Mouse (Mus musculus): ENCODE measurements at regions not wholly inside any gene's neighbourhood (a gene's known extent, or its start where the extent isn't known, plus 50 kb on each side); places are given as distances from the start of the nearest gene placed in this dataset.

GRCm38 (mm10) chr5:139598715-139599114 is 55.4 kb downstream of the Uncx start:
- peak; percentile 88 for DNase-seq (ENCODE audit: low spot score, missing footprints)
- Histone ChIP-seq H3K9ac (ENCODE audit: low read length) (peak overlapping the region; percentile 36; the same call in 1 of the 2 replicates), H3K4me1 (ENCODE audit: control insufficient read depth, insufficient read depth, low read length) (peaks cover 25% of the 10 kb centered on the region)

GRCm38 (mm10) chr5:139599191-139599937 is 56.1 kb downstream of the Uncx start:
- Histone ChIP-seq H3K27ac (ENCODE audit: low read depth, low read length) (peak overlapping the region; percentile 76), H3K4me2 (peak overlapping the region; percentile 44), H3K27me3 (ENCODE audit: control insufficient read depth, insufficient read depth, low read length) (peaks cover 7% of the 10 kb centered on the region; the same call in 1 of the 2 replicates), H3K4me1 (ENCODE audit: control insufficient read depth, insufficient read depth, low read length) (peaks cover 25% of the 10 kb centered on the region), H3K4me3 (ENCODE audit: low read depth, low read length) (peak overlapping the region; percentile 12), H3K9me3 (ENCODE audit: control insufficient read depth, low read length) (no peaks in the 10 kb centered on the region), H3K36me3 (ENCODE audit: control insufficient read depth, insufficient read depth, low read length) (no peaks in the 10 kb centered on the region), H3K9ac (ENCODE audit: low read length) (peak overlapping the region; percentile 53)
- peak; percentile 90 for ATAC-seq (ENCODE audit: low FRiP score)
- peak; percentile 95 for DNase-seq (ENCODE audit: low spot score, missing footprints)
- WGBS, result under 1% methylated on average over 25 of the region's 25 CpGs

More at GRCm38 (mm10) chr5:139598715-139599114, 55.4 kb downstream of the Uncx start:
- Histone ChIP-seq H3K4me2 (peak overlapping the region; percentile 44), H3K36me3 (ENCODE audit: control insufficient read depth, insufficient read depth, low read length) (no peaks in the 10 kb centered on the region), H3K27ac (ENCODE audit: low read depth, low read length) (peak overlapping the region; percentile 76), H3K27me3 (ENCODE audit: control insufficient read depth, insufficient read depth, low read length) (peaks cover 7% of the 10 kb centered on the region; the same call in 1 of the 2 replicates), H3K4me3 (ENCODE audit: low read depth, low read length) (no peak overlapping the region), H3K9me3 (ENCODE audit: control insufficient read depth, low read length) (no peaks in the 10 kb centered on the region)
- ATAC-seq (ENCODE audit: low FRiP score), result peak; percentile 63
- WGBS, result 6% methylated on average over 4 of the region's 4 CpGs

GRCm38 (mm10) chr5:139600213-139600612 is 56.9 kb downstream of the Uncx start:
- Histone ChIP-seq H3K27ac (ENCODE audit: low read depth, low read length) (0 out of 2 replicates have a peak overlapping the region, but pooled peaks have one; percentile 76), H3K9me3 (ENCODE audit: control insufficient read depth, low read length) (no peaks in the 10 kb centered on the region), H3K27me3 (ENCODE audit: control insufficient read depth, insufficient read depth, low read length) (peaks cover 7% of the 10 kb centered on the region; the same call in 1 of the 2 replicates), H3K4me2 (peak overlapping the region; percentile 44; the same call in 1 of the 2 replicates), H3K36me3 (ENCODE audit: control insufficient read depth, insufficient read depth, low read length) (no peaks in the 10 kb centered on the region), H3K4me1 (ENCODE audit: control insufficient read depth, insufficient read depth, low read length) (peaks cover 25% of the 10 kb centered on the region), H3K9ac (ENCODE audit: low read length) (no peak overlapping the region), H3K4me3 (ENCODE audit: low read depth, low read length) (peak overlapping the region; percentile 6; the same call in 1 of the 2 replicates)
- WGBS, result 3% methylated on average over 15 of the region's 15 CpGs
- ATAC-seq (ENCODE audit: low FRiP score) (no peak), DNase-seq (ENCODE audit: low spot score, missing footprints) (peak; percentile 86)

GRCm38 (mm10) chr5:139602860-139603259 is 59.6 kb downstream of the Uncx start:
- Histone ChIP-seq H3K4me2 (no peak overlapping the region), H3K4me1 (ENCODE audit: control insufficient read depth, insufficient read depth, low read length) (peaks cover 25% of the 10 kb centered on the region), H3K27ac (ENCODE audit: low read depth, low read length) (no peak overlapping the region), H3K9ac (ENCODE audit: low read length) (no peak overlapping the region), H3K9me3 (ENCODE audit: control insufficient read depth, low read length) (no peaks in the 10 kb centered on the region), H3K4me3 (ENCODE audit: low read depth, low read length) (no peak overlapping the region), H3K27me3 (ENCODE audit: control insufficient read depth, insufficient read depth, low read length) (peaks cover 7% of the 10 kb centered on the region; the same call in 1 of the 2 replicates), H3K36me3 (ENCODE audit: control insufficient read depth, insufficient read depth, low read length) (no peaks in the 10 kb centered on the region)
- WGBS, result 78% methylated on average over 4 of the region's 4 CpGs
- ATAC-seq (ENCODE audit: low FRiP score), result no peak
- DNase-seq (ENCODE audit: low spot score, missing footprints), result no peak

GRCm38 (mm10) chr5:139603535-139603934 is 60.2 kb downstream of the Uncx start:
- Histone ChIP-seq H3K4me3 (ENCODE audit: low read depth, low read length) (no peak overlapping the region), H3K4me1 (ENCODE audit: control insufficient read depth, insufficient read depth, low read length) (peaks cover 21% of the 10 kb centered on the region), H3K4me2 (no peak overlapping the region), H3K9ac (ENCODE audit: low read length) (no peak overlapping the region), H3K36me3 (ENCODE audit: control insufficient read depth, insufficient read depth, low read length) (no peaks in the 10 kb centered on the region), H3K27ac (ENCODE audit: low read depth, low read length) (no peak overlapping the region), H3K27me3 (ENCODE audit: control insufficient read depth, insufficient read depth, low read length) (peaks cover 7% of the 10 kb centered on the region; the same call in 1 of the 2 replicates), H3K9me3 (ENCODE audit: control insufficient read depth, low read length) (no peaks in the 10 kb centered on the region)
- WGBS, result 12% methylated on average over 4 of the region's 4 CpGs
- ATAC-seq (ENCODE audit: low FRiP score) (no peak), DNase-seq (ENCODE audit: low spot score, missing footprints) (no peak)

GRCm38 (mm10) chr5:139604327-139604726 is 61.0 kb downstream of the Uncx start:
- ATAC-seq (ENCODE audit: low FRiP score) (no peak), DNase-seq (ENCODE audit: low spot score, missing footprints) (no peak)
- H3K4me1 ChIP-seq (ENCODE audit: control insufficient read depth, insufficient read depth, low read length), result peaks cover 13% of the 10 kb centered on the region
- peaks cover 7% of the 10 kb centered on the region; the same call in 1 of the 2 replicates for H3K27me3 ChIP-seq (ENCODE audit: control insufficient read depth, insufficient read depth, low read length)
- no peak overlapping the region for H3K4me3 ChIP-seq (ENCODE audit: low read depth, low read length)
- no peak overlapping the region for H3K9ac ChIP-seq (ENCODE audit: low read length)
- 75% methylated on average over 4 of the region's 4 CpGs for WGBS
- H3K4me2 ChIP-seq, result no peak overlapping the region
- no peak overlapping the region for H3K27ac ChIP-seq (ENCODE audit: low read depth, low read length)
- H3K9me3 ChIP-seq (ENCODE audit: control insufficient read depth, low read length), result no peaks in the 10 kb centered on the region
- no peaks in the 10 kb centered on the region for H3K36me3 ChIP-seq (ENCODE audit: control insufficient read depth, insufficient read depth, low read length)

- peaks cover 13% of the 10 kb centered on the region for H3K4me1 ChIP-seq (ENCODE audit: control insufficient read depth, insufficient read depth, low read length)
- H3K4me3 ChIP-seq (ENCODE audit: low read depth, low read length), result no peak overlapping the region
- ATAC-seq (ENCODE audit: low FRiP score) (peak; percentile 77), DNase-seq (ENCODE audit: low spot score, missing footprints) (peak; percentile 90)
- WGBS, result 50% methylated on average over 28 of the region's 28 CpGs
- no peaks in the 10 kb centered on the region for H3K36me3 ChIP-seq (ENCODE audit: control insufficient read depth, insufficient read depth, low read length)
- H3K27ac ChIP-seq (ENCODE audit: low read depth, low read length), result peak overlapping the region; percentile 49
- peak overlapping the region; percentile 6 for H3K9ac ChIP-seq (ENCODE audit: low read length)
- no peaks in the 10 kb centered on the region for H3K27me3 ChIP-seq (ENCODE audit: control insufficient read depth, insufficient read depth, low read length)
- H3K4me2 ChIP-seq, result no peak overlapping the region
- H3K9me3 ChIP-seq (ENCODE audit: control insufficient read depth, low read length), result no peaks in the 10 kb centered on the region
Observed at GRCm38 (mm10) chr5:139610610-139611520, 67.6 kb downstream of the Uncx start.

- DNase-seq (ENCODE audit: low spot score, missing footprints), result no peak
- Histone ChIP-seq H3K36me3 (ENCODE audit: control insufficient read depth, insufficient read depth, low read length) (no peaks in the 10 kb centered on the region), H3K9me3 (ENCODE audit: control insufficient read depth, low read length) (no peaks in the 10 kb centered on the region), H3K27ac (ENCODE audit: low read depth, low read length) (no peak overlapping the region), H3K4me3 (ENCODE audit: low read depth, low read length) (no peak overlapping the region), H3K27me3 (ENCODE audit: control insufficient read depth, insufficient read depth, low read length) (no peaks in the 10 kb centered on the region), H3K4me1 (ENCODE audit: control insufficient read depth, insufficient read depth, low read length) (peaks cover 13% of the 10 kb centered on the region), H3K4me2 (no peak overlapping the region), H3K9ac (ENCODE audit: low read length) (no peak overlapping the region)
- no peak for ATAC-seq (ENCODE audit: low FRiP score)
- WGBS, result 79% methylated on average over 5 of the region's 5 CpGs
Observed at GRCm38 (mm10) chr5:139612224-139612623, 68.9 kb downstream of the Uncx start.

All from midbrain, embryonic 11.5 days (tissue).